Comparison of ENCODE assay signal across 8 mouse cellular contexts in genomic region chr5:140790937-140791877, GRCm38 (mm10). TPM values are rescaled to one million over a fixed set of nuclear protein-coding genes. Genes with fewer than 3 reads are reported as not detected.
DNase-seq lines count a peak whose midpoint lies in the region; ATAC-seq and TF ChIP-seq lines count a peak whose summit lies in the region.

No protein-coding gene starts in this region.

- peak; percentile 37; the same call in 1 of the 2 replicates for TF ChIP-seq POLR2A in lung, adult 2 months (IDR thresholded peaks at IDR 0.05; ENCODE audit: borderline replicate concordance, extremely low read depth, low read depth, low read length)

- peaks cover 13% of the 10 kb centered on the region; the same call in 1 of the 2 replicates for H3K4me1 ChIP-seq in forebrain, embryonic 11.5 days (replicated peaks; ENCODE audit: control insufficient read depth, insufficient read depth, low read length)
- peaks cover 50% of the 10 kb centered on the region for H3K4me1 ChIP-seq in hindbrain, embryonic 12.5 days
- H3K4me1 ChIP-seq in lung, adult 2 months (ENCODE audit: control insufficient read depth, insufficient read depth, low read length), result peaks cover 49% of the 10 kb centered on the region
- H3K4me1 ChIP-seq in neural tube, embryonic 15.5 days, result peaks cover 67% of the 10 kb centered on the region

- H3K27ac ChIP-seq in forebrain, embryonic 11.5 days (ENCODE audit: low read depth, low read length), result peak overlapping the region; percentile 65
- H3K27ac ChIP-seq in hindbrain, embryonic 12.5 days, result peak overlapping the region; percentile 85
- peak overlapping the region; percentile 88 for H3K27ac ChIP-seq in neural tube, embryonic 15.5 days (replicated peaks)

- peak; percentile 32 for DNase-seq in CD4-positive, CD25-positive, alpha-beta regulatory T cell, adult 2 months (ENCODE audit: low read depth, low spot score)
- peak; percentile 75 for DNase-seq in brain, adult 2 months (ENCODE audit: low read depth, low spot score)
- DNase-seq in forebrain, embryonic 11.5 days (ENCODE audit: low spot score), result no peak
- DNase-seq in layer of hippocampus, postnatal 10 days (ENCODE audit: low spot score in 2 of 2), result peak; percentile 48 to 61
- peak; percentile 63 for DNase-seq in lung, adult 2 months
- DNase-seq in thymus, adult 18-20 months, result no peak

- WGBS in forebrain, embryonic 11.5 days, result 37% methylated on average over 9 of the region's 9 CpGs
- 33% methylated on average over 9 of the region's 9 CpGs for WGBS in hindbrain, embryonic 12.5 days
- WGBS in lung, adult 2 months, result 23% methylated on average over 9 of the region's 9 CpGs
- WGBS in neural tube, embryonic 15.5 days, result 29% methylated on average over 9 of the region's 9 CpGs

- H3K4me3 ChIP-seq in forebrain, embryonic 11.5 days (ENCODE audit: low read depth, low read length), result no peak overlapping the region
- H3K4me3 ChIP-seq in hindbrain, embryonic 12.5 days, result no peak overlapping the region
- H3K4me3 ChIP-seq in lung, adult 2 months (replicated peaks; ENCODE audit: extremely low read depth, low read depth, low read length), result no peak overlapping the region
- no peak overlapping the region for H3K4me3 ChIP-seq in neural tube, embryonic 15.5 days (replicated peaks)

- H3K9me3 ChIP-seq in forebrain, embryonic 11.5 days (ENCODE audit: control insufficient read depth, low read length), result no peaks in the 10 kb centered on the region
- no peaks in the 10 kb centered on the region for H3K9me3 ChIP-seq in hindbrain, embryonic 12.5 days (replicated peaks)
- no peaks in the 10 kb centered on the region for H3K9me3 ChIP-seq in neural tube, embryonic 15.5 days (replicated peaks)

- no peak for TF ChIP-seq CTCF in lung, adult 2 months (IDR thresholded peaks at IDR 0.05; ENCODE audit: insufficient read depth, low read length)

- peak; percentile 56; the same call in 1 of the 2 replicates for ATAC-seq in forebrain, embryonic 11.5 days (replicated peaks; ENCODE audit: low FRiP score)
- peak; percentile 57 for ATAC-seq in hindbrain, embryonic 12.5 days (ENCODE audit: low FRiP score)
- peak; percentile 51; the same call in 1 of the 2 replicates for ATAC-seq in neural tube, embryonic 15.5 days (ENCODE audit: low FRiP score)

- no peaks in the 10 kb centered on the region for H3K27me3 ChIP-seq in forebrain, embryonic 11.5 days (ENCODE audit: control insufficient read depth, insufficient read depth, low read length)
- no peaks in the 10 kb centered on the region for H3K27me3 ChIP-seq in hindbrain, embryonic 12.5 days
- H3K27me3 ChIP-seq in neural tube, embryonic 15.5 days (replicated peaks), result no peaks in the 10 kb centered on the region

- H3K9ac ChIP-seq in forebrain, embryonic 11.5 days (ENCODE audit: low read length), result peak overlapping the region; percentile 30
- H3K9ac ChIP-seq in hindbrain, embryonic 12.5 days, result peak overlapping the region; percentile 8; the same call in 1 of the 2 replicates
- H3K9ac ChIP-seq in neural tube, embryonic 15.5 days (replicated peaks), result peak overlapping the region; percentile 24

- no peak overlapping the region for H3K4me2 ChIP-seq in forebrain, embryonic 11.5 days (ENCODE audit: low read depth, low read length, severe bottlenecking)
- peak overlapping the region; percentile 2; the same call in 1 of the 2 replicates for H3K4me2 ChIP-seq in hindbrain, embryonic 12.5 days (replicated peaks)
- H3K4me2 ChIP-seq in neural tube, embryonic 15.5 days, result peak overlapping the region; percentile 22; the same call in 1 of the 2 replicates

- no peaks in the 10 kb centered on the region for H3K36me3 ChIP-seq in forebrain, embryonic 11.5 days (ENCODE audit: control insufficient read depth, insufficient read depth, low read length)
- H3K36me3 ChIP-seq in hindbrain, embryonic 12.5 days, result no peaks in the 10 kb centered on the region
- H3K36me3 ChIP-seq in neural tube, embryonic 15.5 days, result no peaks in the 10 kb centered on the region

RNA-seq across cellular contexts. Expression of gene Gna12, which starts 39.0 kb away (rescaled TPM):
- 49.7 and 58.9 TPM in 2 replicates for polyA plus RNA-seq in forebrain, embryonic 11.5 days (2014; fragmentation: Nextera tagmentation; extraction: Ambion mirVana)
- 57.8 and 60.5 TPM in 2 replicates for polyA plus RNA-seq in hindbrain, embryonic 12.5 days (2016; fragmentation: Nextera tagmentation; extraction: Ambion mirVana)
- 10 to 100 TPM; 84.6 to 85.9 TPM for total RNA-seq in layer of hippocampus, postnatal 10 days (2021)
- 112 and 120 TPM in 2 replicates for polyA plus RNA-seq in lung, adult 2 months (2012; rRNA removed)
- 17.7 and 43.8 TPM in 2 replicates for polyA plus RNA-seq in neural tube, embryonic 15.5 days (2015; fragmentation: Nextera tagmentation; extraction: Ambion mirVana)

Comparison
In these comparisons a context has a peak if more than half of its experiments do, and no peak if none do; other contexts are left out.
1. DNase-seq: peak in CD4-positive, CD25-positive, alpha-beta regulatory T cell, adult 2 months (single experiment), brain, adult 2 months (single experiment), layer of hippocampus, postnatal 10 days (2 of 2) and lung, adult 2 months (single experiment); none in forebrain, embryonic 11.5 days (single experiment) and thymus, adult 18-20 months (0 of 2).
2. Peak in every context shown above with its lines, with median percentiles within 50 percentile points of each other: ATAC-seq, H3K27ac ChIP-seq and H3K9ac ChIP-seq.